Mouse (Mus musculus): ENCODE results near the gene Ntm.

GRCm38 (mm10) chr9:29325137-29325536 is 637.8 kb downstream of the Ntm start:
- TF ChIP-seq CTCF (IDR thresholded peaks at IDR 0.05) (no peak), EP300 (IDR thresholded peaks at IDR 0.05; ENCODE audit: insufficient read depth, low read depth, low read length) (no peak), POLR2A (IDR thresholded peaks at IDR 0.05; ENCODE audit: insufficient read depth, low read depth, low read length) (no peak)

All from heart, adult 2 months (tissue).